Mouse (Mus musculus): ENCODE measurements around the gene Pnmt.

The Pnmt gene

GRCm38 (mm10) chr11:98413731-98414130 is 27.5 kb downstream of the Pnmt start:
- in situ Hi-C loops (cut with MboI, MseI): no loop called here

DNA sequence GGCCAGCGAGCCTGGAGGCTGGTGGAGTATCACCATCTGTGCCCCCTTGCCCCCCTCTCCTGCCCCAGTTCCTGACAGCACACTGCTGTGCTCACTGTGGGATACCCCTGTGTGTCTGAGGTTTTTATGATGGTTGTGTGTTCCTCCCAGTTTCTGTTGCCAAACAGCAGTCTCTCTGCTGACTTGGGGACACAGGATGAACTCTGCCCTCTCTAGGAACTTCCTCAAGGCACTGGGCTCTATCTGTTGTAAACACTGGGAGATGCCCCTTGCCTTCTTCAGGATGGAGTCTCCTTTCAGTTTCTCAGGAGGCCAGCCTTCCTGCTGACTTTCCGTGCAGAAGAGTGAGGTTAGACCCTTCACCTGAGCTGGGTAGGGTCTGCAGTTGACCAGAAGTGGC is 27.9 kb downstream of the Pnmt start:
- in situ Hi-C loops (cut with MboI, MseI): no loop called here

- in situ Hi-C loops (cut with MboI, MseI): no loop called here
Observed at GRCm38 (mm10) chr11:98417074-98417473, 30.8 kb downstream of the Pnmt start.

GRCm38 (mm10) chr11:98418273-98418672 is 32.0 kb downstream of the Pnmt start:
- in situ Hi-C loops (cut with MboI, MseI): no loop called here

- in situ Hi-C loops (cut with MboI, MseI): no loop called here
Observed at GRCm38 (mm10) chr11:98418939-98419547, 32.8 kb downstream of the Pnmt start.

GRCm38 (mm10) chr11:98426592-98426991 is 40.3 kb downstream of the Pnmt start:
- in situ Hi-C loops (cut with MboI, MseI): loop anchor here in 1 of 2 experiments (25.0 kb wide), 1 partner anchor 211 kb away; the partner anchor contains the start of genes Gm12355, Gsdma2 and Gsdma3

- in situ Hi-C loops (cut with MboI, MseI): loop anchor here in 1 of 2 experiments (25.0 kb wide), 1 partner anchor 209 kb away; the partner anchor contains the start of genes Gm12355, Gsdma2 and Gsdma3
Observed at GRCm38 (mm10) chr11:98428436-98428835, 42.2 kb downstream of the Pnmt start.

DNA sequence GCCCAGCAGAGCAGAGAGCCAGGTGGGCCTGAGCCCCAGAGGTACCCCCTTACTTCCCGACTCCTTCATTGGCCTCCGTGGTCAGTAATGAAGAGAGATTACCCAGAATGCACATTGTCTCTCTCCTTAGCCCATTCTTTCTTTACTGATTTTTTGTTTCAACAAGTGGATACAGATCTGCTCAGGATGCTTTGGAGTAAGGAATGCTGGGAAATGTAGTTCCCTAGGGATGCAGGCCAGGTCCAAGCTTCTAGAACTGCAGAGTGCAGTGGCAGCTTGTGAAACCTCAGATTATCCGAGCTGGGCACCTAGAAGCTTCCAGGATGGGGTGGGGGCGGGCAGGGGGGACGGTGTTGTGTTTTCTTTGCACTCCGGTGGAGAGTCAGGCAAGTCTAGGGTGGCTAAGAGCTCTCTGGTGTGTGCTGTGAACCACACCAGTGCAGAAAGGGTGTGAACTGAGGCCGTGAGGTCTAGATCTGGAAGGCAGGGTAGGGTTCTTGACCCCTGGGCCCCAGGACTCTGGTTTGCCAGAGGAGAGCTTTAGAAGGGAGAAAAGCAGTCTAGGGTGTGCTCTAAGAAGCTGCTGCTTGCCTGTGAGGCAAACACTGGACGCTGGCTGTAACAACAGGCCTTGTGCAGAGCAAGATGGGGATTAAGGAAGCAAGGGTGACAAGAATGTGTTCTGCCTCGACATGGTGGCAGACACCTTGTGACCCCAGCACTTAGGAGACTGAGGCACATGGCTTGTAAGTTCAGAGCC is 45.7 kb downstream of the Pnmt start:
- in situ Hi-C loops (cut with MboI, MseI): loop anchor here in 1 of 2 experiments (25.0 kb wide), 1 partner anchor 205 kb away; the partner anchor contains the start of genes Gm12355, Gsdma2 and Gsdma3

DNA sequence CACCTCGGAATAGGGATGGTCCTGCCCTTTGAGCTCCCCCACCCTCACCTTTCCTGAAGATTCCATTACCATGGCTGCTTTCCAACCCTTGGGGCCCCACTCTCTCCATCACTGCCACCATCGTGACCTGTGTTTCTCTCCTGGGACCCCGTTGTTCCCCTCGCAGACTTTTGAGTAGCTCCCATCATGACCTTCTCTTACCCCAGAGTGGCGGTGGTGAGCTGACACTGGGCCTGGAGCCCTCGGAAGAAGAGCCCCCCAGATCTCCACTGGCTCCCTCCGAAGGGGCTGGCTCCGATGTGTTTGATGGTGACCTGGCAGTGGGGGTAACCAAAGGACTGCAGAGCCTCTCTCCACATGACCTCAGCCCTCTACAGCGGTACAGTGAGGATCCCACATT is 49.5 kb downstream of the Pnmt start:
- in situ Hi-C loops (cut with MboI, MseI): loop anchor here in 1 of 2 experiments (25.0 kb wide), 1 partner anchor 202 kb away; the partner anchor contains the start of genes Gm12355, Gsdma2 and Gsdma3

DNA sequence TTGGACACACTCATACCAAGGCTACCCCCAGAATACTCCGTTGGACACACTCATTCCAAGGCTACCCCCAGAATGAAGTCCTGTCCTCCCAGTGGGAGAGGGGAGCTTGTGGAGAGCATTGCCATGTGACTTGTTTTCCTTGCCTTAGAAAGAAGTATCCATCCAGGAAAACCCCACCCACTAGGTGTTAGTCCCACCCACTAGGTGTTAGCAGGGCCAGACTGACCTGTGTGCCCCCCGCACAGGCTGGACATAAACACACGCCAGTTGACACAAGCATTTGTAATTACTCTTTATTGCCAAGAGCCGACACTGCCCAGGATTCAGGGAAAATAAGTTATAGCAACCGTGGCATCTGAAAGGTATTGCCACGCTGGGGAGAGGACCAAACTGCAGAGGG is 51.2 kb downstream of the Pnmt start:
- in situ Hi-C loops (cut with MboI, MseI): loop anchor here in 1 of 2 experiments (25.0 kb wide), 1 partner anchor 200 kb away; the partner anchor contains the start of genes Gm12355, Gsdma2 and Gsdma3
